Mouse (Mus musculus) 416B (cell line): Measurements from ENCODE around the gene Akip1.

Experiments used
- DNase-seq: peaks from one replicate; pipeline ENCODE4 v3.0.0; 2011; ENCODE audit warnings: low read depth

The Akip1 gene

GRCm38 (mm10) chr7:109707023-109707785, 3.7 kb downstream of the Akip1 start:
- DNase-seq, result peak; percentile 79

GRCm38 (mm10) chr7:109708961-109709382, 5.5 kb downstream of the Akip1 start:
- no peak for DNase-seq

- DNase-seq, result no peak
These were observed 6.6 kb downstream of the Akip1 start for GRCm38 (mm10) chr7:109710069-109710468.

- DNase-seq, result no peak
These were observed 8.7 kb downstream of the Akip1 start for GRCm38 (mm10) chr7:109712198-109712597.

- DNase-seq, result peak; percentile 33
These were observed 10.0 kb downstream of the Akip1 start for GRCm38 (mm10) chr7:109713434-109713982.

GRCm38 (mm10) chr7:109719286-109719685, 15.8 kb downstream of the Akip1 start:
- peak; percentile 57 for DNase-seq

- peak; percentile 19 for DNase-seq
These were observed 19.1 kb downstream of the Akip1 start for GRCm38 (mm10) chr7:109722618-109723017.

GRCm38 (mm10) chr7:109723114-109723513, 19.6 kb downstream of the Akip1 start:
- DNase-seq, result no peak

GRCm38 (mm10) chr7:109723697-109724096, 20.2 kb downstream of the Akip1 start, which contains the start of gene BC051019:
Gene BC051019 (minus strand): TSS chr7:109723850.
- no peak for DNase-seq

- no peak for DNase-seq
These were observed 28.1 kb downstream of the Akip1 start, which contains the start of gene Ascl3 for GRCm38 (mm10) chr7:109731626-109732025. Gene Ascl3 (minus strand): TSS chr7:109731726.

- DNase-seq, result no peak
These were observed 31.3 kb downstream of the Akip1 start for GRCm38 (mm10) chr7:109734806-109735205.

GRCm38 (mm10) chr7:109739822-109740370, 36.4 kb downstream of the Akip1 start:
- DNase-seq, result no peak

GRCm38 (mm10) chr7:109741060-109741459, 37.6 kb downstream of the Akip1 start:
- DNase-seq, result no peak

- DNase-seq, result no peak
These were observed 38.2 kb downstream of the Akip1 start for GRCm38 (mm10) chr7:109741703-109742102.

- peak; percentile 49 for DNase-seq
These were observed 44.3 kb downstream of the Akip1 start for GRCm38 (mm10) chr7:109747747-109748146.

- DNase-seq, result peak; percentile 16
These were observed 48.0 kb downstream of the Akip1 start for GRCm38 (mm10) chr7:109751427-109752007.

GRCm38 (mm10) chr7:109752008-109752925, 48.8 kb downstream of the Akip1 start, which contains the start of gene Tmem9b:
Gene Tmem9b (minus strand): TSS chr7:109752875.
- DNase-seq, result peak; percentile 67

- DNase-seq, result no peak
These were observed 50.5 kb downstream of the Akip1 start for GRCm38 (mm10) chr7:109754034-109754433.

- no peak for DNase-seq
These were observed 52.8 kb downstream of the Akip1 start for GRCm38 (mm10) chr7:109756291-109756690.
